Mouse (Mus musculus) forebrain, embryonic 12.5 days (tissue): ENCODE data around the gene Fxr2. TPM values are rescaled to one million over a fixed set of nuclear protein-coding genes. Genes with fewer than 3 reads are reported as not detected.

Source experiments
- ATAC-seq: fragments of 200-750 bp; cut with Nextera tagmentation; 2 replicates; pipeline ENCODE4 v1.8.0; 2017; ENCODE audit warnings: moderate TSS enrichment; ENCODE audit not compliant: low FRiP score
- H3K27ac ChIP-seq: fragments of 300-500 bp; sonication (generic); 2 replicates; pipeline ENCODE4 v1.5.1; 2016; ENCODE audit warnings: mild to moderate bottlenecking
- H3K27me3 ChIP-seq: fragments of 300-500 bp; sonication (generic); 2 replicates; pipeline ENCODE4 v1.6.1; 2016; ENCODE audit warnings: mild to moderate bottlenecking
- H3K36me3 ChIP-seq: fragments of 300-500 bp; sonication (generic); replicated peaks from 2 replicates; pipeline ENCODE4 v1.6.1; 2016; ENCODE audit warnings: mild to moderate bottlenecking
- H3K4me1 ChIP-seq: fragments of 300-500 bp; sonication (generic); 2 replicates; pipeline ENCODE4 v1.6.1; 2016
- H3K4me2 ChIP-seq: fragments of 300-500 bp; sonication (generic); 2 replicates; pipeline ENCODE4 v1.6.1; 2016; ENCODE audit warnings: mild to moderate bottlenecking, moderate library complexity
- H3K4me3 ChIP-seq: fragments of 300-500 bp; sonication (generic); replicated peaks from 2 replicates; pipeline ENCODE4 v1.5.1; 2016; ENCODE audit warnings: mild to moderate bottlenecking
- H3K9ac ChIP-seq: fragments of 300-500 bp; sonication (generic); 2 replicates; pipeline ENCODE4 v1.6.1; 2016; ENCODE audit warnings: mild to moderate bottlenecking
- H3K9me3 ChIP-seq: fragments of 300-500 bp; sonication (generic); 2 replicates; pipeline ENCODE4 v1.6.1; 2016
- WGBS: fragments of 180-500 bp; shearing (Covaris S2); methylation state at CpG from one replicate; pipeline ENCODE4 v1.1.7; 2016; 5-methylcytosine and 5-hydroxymethylcytosine counted together
- polyA plus RNA-seq: library from polyadenylated mRNA; unstranded; fragments of >200 nt; fragmentation: Nextera tagmentation; extraction: Ambion mirVana; gene quantifications from 2 replicates; pipeline ENCODE4 v1.2.1, GENCODE M21; 2016

The Fxr2 gene
- polyA plus RNA-seq, 1 experiment from 2014 or later: 46.0 TPM

- Histone ChIP-seq H3K4me1 (peaks cover 36% of the 10 kb centered on the region), H3K9ac (0 out of 2 replicates have a peak overlapping the region, but pooled peaks have one; percentile 75), H3K27ac (peak overlapping the region; percentile 95; the same call in 1 of the 2 replicates)
These were observed 50.2 kb downstream of the Fxr2 start for GRCm38 (mm10) chr11:69682840-69683533.

GRCm38 (mm10) chr11:69683576-69683975, 50.8 kb downstream of the Fxr2 start:
- H3K9ac ChIP-seq: no peak overlapping the region
- WGBS: 87% methylated on average over 7 of the region's 7 CpGs
- H3K27ac ChIP-seq: no peak overlapping the region
- no peak overlapping the region for H3K4me3 ChIP-seq
- H3K4me1 ChIP-seq: peaks cover 36% of the 10 kb centered on the region
- peaks cover 18% of the 10 kb centered on the region for H3K36me3 ChIP-seq
- H3K27me3 ChIP-seq: peaks cover 17% of the 10 kb centered on the region; the same call in 1 of the 2 replicates
- no peak overlapping the region for H3K4me2 ChIP-seq
- H3K9me3 ChIP-seq: no peaks in the 10 kb centered on the region
- no peak for ATAC-seq

More at GRCm38 (mm10) chr11:69682840-69683533, 50.2 kb downstream of the Fxr2 start:
- Histone ChIP-seq H3K9me3 (no peaks in the 10 kb centered on the region), H3K36me3 (peaks cover 24% of the 10 kb centered on the region), H3K27me3 (peaks cover 17% of the 10 kb centered on the region; the same call in 1 of the 2 replicates), H3K4me2 (peak overlapping the region; percentile 88), H3K4me3 (peak overlapping the region; percentile 83)
- 27% methylated on average over 12 of the region's 12 CpGs for WGBS
- peak; percentile 64 for ATAC-seq

- Histone ChIP-seq H3K4me1 (peaks cover 35% of the 10 kb centered on the region), H3K4me2 (no peak overlapping the region), H3K9ac (0 out of 2 replicates have a peak overlapping the region, but pooled peaks have one; percentile 12), H3K36me3 (peaks cover 12% of the 10 kb centered on the region), H3K27ac (no peak overlapping the region), H3K27me3 (peaks cover 17% of the 10 kb centered on the region; the same call in 1 of the 2 replicates), H3K4me3 (no peak overlapping the region), H3K9me3 (no peaks in the 10 kb centered on the region)
- ATAC-seq: no peak
- WGBS: 82% methylated on average over 12 of the region's 12 CpGs
These were observed 51.4 kb downstream of the Fxr2 start for GRCm38 (mm10) chr11:69684128-69684745.

- Histone ChIP-seq H3K4me1 (peaks cover 30% of the 10 kb centered on the region), H3K27me3 (peaks cover 17% of the 10 kb centered on the region; the same call in 1 of the 2 replicates), H3K4me3 (no peak overlapping the region), H3K27ac (no peak overlapping the region), H3K4me2 (no peak overlapping the region), H3K9me3 (no peaks in the 10 kb centered on the region), H3K36me3 (peaks cover 6% of the 10 kb centered on the region), H3K9ac (peak overlapping the region; percentile 2; the same call in 1 of the 2 replicates)
- ATAC-seq: no peak
- 87% methylated on average over 6 of the region's 6 CpGs for WGBS
These were observed 52.1 kb downstream of the Fxr2 start for GRCm38 (mm10) chr11:69684936-69685335.

GRCm38 (mm10) chr11:69685526-69686148, 52.8 kb downstream of the Fxr2 start, which contains the start of gene Tnfsf13:
Gene Tnfsf13, minus strand, starts transcription at chr11:69685784.
- H3K27ac ChIP-seq: no peak within 1 kb of the TSS
- H3K9ac ChIP-seq: peak within 1 kb of the TSS; percentile 25; the same call in 1 of the 2 replicates
- H3K27me3 ChIP-seq: peaks cover 17% of the 10 kb centered on the region; the same call in 1 of the 2 replicates
- no peak within 1 kb of the TSS for H3K4me2 ChIP-seq
- no peaks in the 10 kb centered on the region for H3K9me3 ChIP-seq
- ATAC-seq: no peak
- H3K36me3 ChIP-seq: no peaks in the 10 kb centered on the region
- peaks cover 23% of the 10 kb centered on the region for H3K4me1 ChIP-seq
- 60% methylated on average over 10 of the region's 10 CpGs for WGBS
- no peak within 1 kb of the TSS for H3K4me3 ChIP-seq

GRCm38 (mm10) chr11:69686377-69686776, 53.6 kb downstream of the Fxr2 start:
- Histone ChIP-seq H3K9me3 (no peaks in the 10 kb centered on the region), H3K9ac (0 out of 2 replicates have a peak overlapping the region, but pooled peaks have one; percentile 25), H3K27ac (no peak overlapping the region), H3K4me3 (no peak overlapping the region), H3K4me2 (no peak overlapping the region), H3K36me3 (no peaks in the 10 kb centered on the region), H3K27me3 (peaks cover 17% of the 10 kb centered on the region; the same call in 1 of the 2 replicates), H3K4me1 (peaks cover 16% of the 10 kb centered on the region)
- WGBS: 15% methylated on average over 4 of the region's 4 CpGs
- no peak for ATAC-seq

- Histone ChIP-seq H3K36me3 (no peaks in the 10 kb centered on the region), H3K4me1 (peaks cover 16% of the 10 kb centered on the region), H3K27ac (no peak overlapping the region), H3K27me3 (peaks cover 17% of the 10 kb centered on the region; the same call in 1 of the 2 replicates), H3K9me3 (no peaks in the 10 kb centered on the region), H3K4me3 (no peak overlapping the region), H3K4me2 (no peak overlapping the region), H3K9ac (0 out of 2 replicates have a peak overlapping the region, but pooled peaks have one; percentile 25)
- 67% methylated on average over 5 of the region's 5 CpGs for WGBS
- no peak for ATAC-seq
These were observed 54.3 kb downstream of the Fxr2 start for GRCm38 (mm10) chr11:69687061-69687460.

GRCm38 (mm10) chr11:69689891-69690290, 57.1 kb downstream of the Fxr2 start:
- Histone ChIP-seq H3K4me1 (peaks cover 3% of the 10 kb centered on the region), H3K4me3 (no peak overlapping the region), H3K9ac (no peak overlapping the region), H3K27ac (no peak overlapping the region), H3K4me2 (no peak overlapping the region), H3K27me3 (peaks cover 15% of the 10 kb centered on the region; the same call in 1 of the 2 replicates), H3K36me3 (no peaks in the 10 kb centered on the region), H3K9me3 (no peaks in the 10 kb centered on the region)
- ATAC-seq: no peak
- WGBS: 89% methylated on average over 1 of the region's 1 CpGs

GRCm38 (mm10) chr11:69692196-69692811, 59.5 kb downstream of the Fxr2 start:
- Histone ChIP-seq H3K4me1 (peaks cover 12% of the 10 kb centered on the region), H3K27me3 (0 out of 2 replicates have a peak, but pooled peaks cover 7% of the 10 kb centered on the region), H3K36me3 (no peaks in the 10 kb centered on the region), H3K27ac (no peak overlapping the region), H3K4me3 (no peak overlapping the region), H3K4me2 (no peak overlapping the region), H3K9me3 (no peaks in the 10 kb centered on the region), H3K9ac (no peak overlapping the region)
- WGBS: 83% methylated on average over 9 of the region's 9 CpGs
- ATAC-seq: no peak

- 87% methylated on average over 6 of the region's 6 CpGs for WGBS
- 0 out of 2 replicates have a peak overlapping the region, but pooled peaks have one; percentile 7 for H3K9ac ChIP-seq
These were observed 60.1 kb downstream of the Fxr2 start for GRCm38 (mm10) chr11:69692863-69693262.

GRCm38 (mm10) chr11:69693421-69693965, 60.7 kb downstream of the Fxr2 start:
- no peaks in the 10 kb centered on the region for H3K36me3 ChIP-seq
- no peak overlapping the region for H3K4me2 ChIP-seq
- no peak for ATAC-seq
- no peak overlapping the region for H3K4me3 ChIP-seq
- 62% methylated on average over 11 of the region's 11 CpGs for WGBS
- 0 out of 2 replicates have a peak, but pooled peaks cover 7% of the 10 kb centered on the region for H3K27me3 ChIP-seq
- no peak overlapping the region for H3K9ac ChIP-seq
- no peaks in the 10 kb centered on the region for H3K9me3 ChIP-seq
- peaks cover 12% of the 10 kb centered on the region for H3K4me1 ChIP-seq
- H3K27ac ChIP-seq: no peak overlapping the region

More at GRCm38 (mm10) chr11:69692863-69693262, 60.1 kb downstream of the Fxr2 start:
- H3K4me2 ChIP-seq: no peak overlapping the region
- H3K4me3 ChIP-seq: no peak overlapping the region
- ATAC-seq: no peak
- 0 out of 2 replicates have a peak, but pooled peaks cover 7% of the 10 kb centered on the region for H3K27me3 ChIP-seq
- no peak overlapping the region for H3K27ac ChIP-seq
- peaks cover 12% of the 10 kb centered on the region for H3K4me1 ChIP-seq
- no peaks in the 10 kb centered on the region for H3K36me3 ChIP-seq
- no peaks in the 10 kb centered on the region for H3K9me3 ChIP-seq
